Mouse (Mus musculus) gastrocnemius, postnatal 14 days (tissue): ENCODE results near the gene Hoxb5. TPM values are rescaled to one million over a fixed set of nuclear protein-coding genes. Genes with fewer than 3 reads are reported as not detected.

Source experiments
- DNase-seq: peaks from one replicate; pipeline ENCODE4 v3.0.0; 2021; ENCODE audit warnings: mixed read lengths
- intact Hi-C: fragments of 180-260 bp; cut with DNase I; formaldehyde crosslinking; loops from one replicate; pipeline ENCODE4 v1.15.1; 2025; ENCODE audit warnings: low total_unique reads
- total RNA-seq, 2 experiments: library from RNA; stranded (reverse); gene quantifications; 2 replicates each; pipeline ENCODE4 v1.2.3; 2021

Hoxb5 gene
- total RNA-seq, 2 experiments from 2014 or later, result 0.90 to 0.91 TPM

DNA sequence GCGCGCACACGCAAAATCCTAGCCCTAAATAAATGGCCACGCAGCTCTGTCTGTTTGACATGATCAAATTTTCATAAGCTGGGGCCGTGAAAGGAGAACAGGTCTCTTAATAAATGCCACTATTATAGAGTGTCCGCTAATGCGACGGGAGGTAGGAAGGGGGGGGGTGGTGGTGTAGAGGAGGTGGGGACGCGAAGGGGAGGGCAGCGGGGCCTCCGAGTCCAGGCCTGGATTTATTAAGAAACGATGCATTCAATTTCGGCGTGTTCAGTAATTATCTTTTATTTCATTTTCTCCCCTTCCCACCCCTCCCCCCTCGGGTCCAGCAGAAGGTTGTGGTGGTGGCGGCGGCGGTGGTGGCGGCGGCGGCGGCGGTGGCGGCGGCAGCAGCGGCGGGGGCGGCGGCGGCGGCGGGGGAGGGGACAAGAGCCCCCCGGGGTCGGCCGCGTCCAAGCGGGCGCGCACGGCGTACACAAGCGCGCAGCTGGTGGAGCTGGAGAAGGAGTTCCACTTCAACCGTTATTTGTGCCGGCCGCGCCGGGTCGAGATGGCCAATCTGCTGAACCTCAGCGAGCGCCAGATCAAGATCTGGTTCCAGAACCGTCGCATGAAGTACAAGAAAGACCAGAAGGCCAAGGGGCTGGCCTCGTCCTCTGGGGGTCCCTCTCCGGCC, 42.2 kb downstream of the Hoxb5 start:
- intact Hi-C loops, result no loop called here
- DNase-seq, result no peak

DNA sequence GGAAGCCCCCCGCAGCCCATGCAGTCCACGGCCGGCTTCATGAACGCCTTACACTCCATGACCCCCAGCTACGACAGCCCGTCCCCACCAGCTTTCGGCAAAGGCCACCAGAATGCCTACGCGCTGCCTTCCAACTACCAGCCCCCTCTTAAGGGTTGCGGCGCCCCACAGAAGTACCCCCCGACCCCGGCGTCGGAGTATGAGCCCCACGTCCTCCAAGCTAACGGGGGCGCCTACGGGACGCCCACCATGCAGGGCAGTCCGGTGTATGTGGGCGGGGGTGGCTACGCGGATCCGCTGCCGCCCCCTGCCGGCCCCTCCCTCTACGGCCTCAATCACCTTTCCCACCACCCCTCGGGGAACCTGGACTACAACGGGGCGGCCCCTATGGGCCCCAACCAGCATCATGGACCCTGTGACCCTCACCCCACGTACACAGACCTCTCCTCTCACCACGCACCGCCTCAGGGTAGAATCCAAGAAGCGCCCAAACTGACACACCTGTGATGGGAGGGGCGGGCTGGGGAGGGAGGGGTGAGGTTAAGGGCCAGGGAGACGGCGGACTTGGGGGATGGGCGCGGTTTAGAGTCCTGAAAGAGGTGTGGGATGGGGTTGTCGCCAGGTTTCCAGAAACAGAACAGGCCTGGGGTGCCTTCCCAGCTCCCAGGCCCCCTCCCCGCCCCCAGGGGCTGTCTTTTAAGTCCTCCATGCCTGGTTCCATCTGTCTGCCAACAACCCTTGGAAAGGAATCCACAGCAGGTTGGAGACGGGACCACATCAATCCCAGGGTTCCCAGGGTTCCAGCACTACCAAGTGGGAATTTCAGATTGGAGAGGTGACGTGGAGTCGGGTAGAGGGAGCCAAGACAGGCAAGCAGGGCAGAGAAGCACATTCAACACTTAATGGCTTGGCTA, 43.0 kb downstream of the Hoxb5 start:
- intact Hi-C loops, result no loop called here
- DNase-seq, result no peak

- DNase-seq, result no peak
- intact Hi-C loops, result no loop called here
Measured at GRCm38 (mm10) chr11:96346916-96347520, 43.9 kb downstream of the Hoxb5 start.

GRCm38 (mm10) chr11:96347717-96348116, 44.6 kb downstream of the Hoxb5 start:
- intact Hi-C loops, result no loop called here
- no peak for DNase-seq

GRCm38 (mm10) chr11:96348141-96348928, 45.2 kb downstream of the Hoxb5 start:
- intact Hi-C loops, result no loop called here
- no peak for DNase-seq

- intact Hi-C loops, result no loop called here
Measured at GRCm38 (mm10) chr11:96348988-96349387, 45.9 kb downstream of the Hoxb5 start.

DNA sequence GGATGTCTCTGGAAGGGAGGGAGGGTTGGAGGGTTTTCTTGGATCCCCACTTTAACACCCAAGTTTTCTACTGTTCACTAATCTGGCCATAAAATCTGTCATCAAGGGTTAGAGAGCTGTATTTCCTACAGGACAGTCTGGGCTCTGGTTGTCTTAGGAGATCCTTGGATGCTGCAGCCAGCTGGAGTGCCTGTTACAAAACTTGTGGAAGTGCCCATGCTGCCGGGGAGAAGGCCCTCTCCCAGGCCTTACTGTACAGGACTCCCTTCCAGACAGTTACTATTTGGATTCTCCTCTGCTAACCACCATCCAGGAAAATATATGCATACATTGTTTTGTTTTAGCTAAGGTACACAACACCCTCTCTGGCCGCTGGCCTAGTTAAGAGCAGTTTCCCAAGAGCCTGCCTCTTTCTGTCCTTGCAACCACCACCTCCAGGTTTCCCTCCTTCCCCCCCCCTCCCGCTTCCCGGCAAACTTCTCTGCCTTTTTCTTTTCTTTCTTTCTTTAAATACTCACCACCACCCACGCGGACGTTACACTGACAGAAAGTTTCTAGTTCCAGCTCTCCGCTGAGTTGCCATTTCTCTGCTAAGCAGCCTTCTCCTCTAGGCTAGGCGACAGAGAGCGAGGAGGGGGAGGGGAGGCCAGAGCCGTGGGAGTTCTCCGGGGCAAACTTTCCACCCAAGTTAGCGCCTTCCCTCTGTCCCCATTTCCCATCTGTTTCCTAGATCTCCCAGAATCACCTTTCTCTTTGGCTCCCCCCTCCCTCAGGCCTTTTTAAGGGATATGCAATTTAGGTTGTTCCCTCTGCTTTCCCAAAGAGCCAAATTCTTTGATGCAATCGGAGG, 46.6 kb downstream of the Hoxb5 start:
- intact Hi-C loops, result no loop called here
- no peak for DNase-seq

More at GRCm38 (mm10) chr11:96348988-96349387, 45.9 kb downstream of the Hoxb5 start:
- DNase-seq, result no peak

- intact Hi-C loops, result no loop called here
- DNase-seq, result no peak
Measured at GRCm38 (mm10) chr11:96350341-96350624, 47.1 kb downstream of the Hoxb5 start, which contains the start of gene Hoxb2. Gene Hoxb2, plus strand, starts transcription at chr11:96350525.

DNA sequence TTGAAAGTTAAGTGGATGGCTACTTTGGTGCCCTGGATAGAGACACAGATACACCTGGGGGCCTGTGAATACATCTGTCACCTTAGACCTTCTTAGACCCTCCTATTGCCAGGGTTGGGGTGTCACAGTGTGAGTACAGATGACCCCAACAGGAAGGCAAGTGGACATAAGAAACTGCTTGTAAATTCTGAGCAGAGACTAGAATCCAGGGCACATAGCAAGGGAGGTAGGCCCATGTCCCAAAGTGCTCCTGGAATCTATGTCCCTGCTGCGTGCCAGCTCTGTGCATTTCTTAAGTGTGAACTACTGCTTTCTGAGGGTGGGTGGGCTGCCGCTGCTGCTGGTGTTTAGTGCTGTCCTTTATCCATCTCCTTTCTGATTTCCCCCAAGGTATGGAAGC, 47.7 kb downstream of the Hoxb5 start:
- no peak for DNase-seq
- intact Hi-C loops, result no loop called here

GRCm38 (mm10) chr11:96351312-96351711, 48.2 kb downstream of the Hoxb5 start:
- no peak for DNase-seq
- intact Hi-C loops, result no loop called here

- intact Hi-C loops, result no loop called here
- DNase-seq, result no peak
Measured at GRCm38 (mm10) chr11:96351831-96352230, 48.7 kb downstream of the Hoxb5 start.

DNA sequence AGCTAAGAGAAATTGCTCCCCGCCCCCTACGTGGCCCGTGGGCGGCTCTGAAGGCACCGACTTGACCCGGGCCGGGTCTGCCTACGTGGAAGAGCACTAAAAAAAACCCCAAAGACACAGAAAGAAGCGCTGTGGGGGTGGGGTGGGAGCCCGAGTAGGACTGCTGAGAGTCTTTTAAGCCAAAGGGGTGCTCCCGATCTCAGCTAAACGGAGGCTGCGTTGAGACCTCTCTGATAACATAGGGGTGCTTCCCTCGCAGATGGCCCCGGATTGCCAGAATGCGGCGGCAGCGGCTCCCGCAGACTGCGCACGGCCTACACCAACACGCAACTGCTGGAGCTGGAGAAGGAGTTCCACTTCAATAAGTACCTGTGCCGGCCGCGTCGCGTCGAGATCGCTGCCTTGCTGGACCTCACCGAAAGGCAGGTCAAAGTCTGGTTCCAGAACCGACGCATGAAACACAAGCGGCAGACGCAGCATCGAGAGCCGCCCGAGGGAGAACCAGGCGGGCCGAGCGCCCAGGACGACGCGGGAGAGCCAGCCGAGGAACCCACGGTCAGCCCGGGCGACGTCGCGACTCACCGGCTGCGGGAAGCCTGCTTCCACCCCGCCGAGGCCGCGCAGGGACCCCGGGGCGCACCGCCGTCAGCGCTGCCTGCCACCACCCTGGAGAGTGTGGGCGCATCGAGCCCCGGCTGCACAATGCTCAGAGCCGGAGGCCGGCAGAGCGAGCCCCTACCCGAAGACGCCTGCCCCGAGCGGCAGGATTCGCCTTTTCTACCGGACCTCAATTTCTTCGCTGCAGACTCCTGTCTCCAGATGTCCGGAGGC, 49.8 kb downstream of the Hoxb5 start:
- DNase-seq, result no peak
- intact Hi-C loops, result no loop called here

DNA sequence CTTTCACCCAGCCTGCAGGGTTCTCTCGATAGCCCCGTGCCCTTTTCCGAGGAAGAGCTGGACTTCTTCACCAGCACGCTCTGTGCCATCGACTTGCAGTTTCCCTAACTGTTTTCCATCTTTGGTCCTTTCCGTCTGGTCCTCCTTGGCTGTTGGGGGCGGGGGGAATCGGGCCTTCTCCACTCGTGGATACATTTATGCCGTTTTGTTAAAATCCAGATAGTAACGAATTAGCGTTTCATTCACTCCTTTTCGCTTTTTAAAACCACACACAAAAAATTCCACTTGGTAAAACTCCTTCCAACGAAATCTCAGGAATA, 50.3 kb downstream of the Hoxb5 start:
- DNase-seq, result no peak
- intact Hi-C loops, result no loop called here

DNA sequence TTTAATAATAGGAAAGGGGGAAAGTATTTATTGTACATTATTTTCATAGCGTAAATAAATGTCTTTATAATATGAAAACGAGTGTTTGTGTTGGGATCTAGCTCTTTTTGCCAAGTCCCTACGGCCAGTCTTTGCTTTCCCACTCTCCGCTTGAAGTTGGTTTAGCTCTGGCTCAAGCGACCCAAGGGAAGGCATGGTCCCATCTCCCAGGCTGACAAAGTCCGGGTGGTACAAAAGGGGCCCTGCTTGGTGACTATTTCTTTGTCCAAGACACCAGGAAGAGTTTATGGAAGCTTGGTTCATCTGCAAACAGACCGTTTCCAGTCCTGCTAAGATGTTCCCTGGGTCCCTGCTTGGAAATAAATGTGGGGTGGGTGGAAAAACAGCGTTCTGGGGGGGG, 50.8 kb downstream of the Hoxb5 start:
- DNase-seq, result no peak
- intact Hi-C loops, result no loop called here

DNA sequence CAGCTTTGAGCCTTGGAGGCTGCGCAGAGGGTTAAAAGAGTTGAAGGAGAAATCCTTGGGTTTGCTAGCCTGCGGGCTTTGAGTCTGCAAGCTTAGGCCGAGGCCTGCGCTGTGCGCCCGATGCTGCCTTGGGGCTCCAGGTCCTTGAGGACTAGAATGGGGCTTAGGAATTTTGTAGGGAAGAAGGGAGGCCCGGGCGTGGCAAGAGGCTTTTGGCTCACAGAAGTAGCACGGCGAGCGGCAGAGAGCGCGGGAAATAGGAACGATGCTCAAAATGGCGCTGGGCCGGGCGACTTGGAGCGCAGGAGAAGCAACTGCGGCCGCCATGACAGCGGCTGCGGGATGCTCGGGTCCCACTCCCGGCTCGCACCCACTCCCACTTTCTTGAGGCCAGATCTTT, 51.2 kb downstream of the Hoxb5 start:
- no peak for DNase-seq
- intact Hi-C loops, result no loop called here

DNA sequence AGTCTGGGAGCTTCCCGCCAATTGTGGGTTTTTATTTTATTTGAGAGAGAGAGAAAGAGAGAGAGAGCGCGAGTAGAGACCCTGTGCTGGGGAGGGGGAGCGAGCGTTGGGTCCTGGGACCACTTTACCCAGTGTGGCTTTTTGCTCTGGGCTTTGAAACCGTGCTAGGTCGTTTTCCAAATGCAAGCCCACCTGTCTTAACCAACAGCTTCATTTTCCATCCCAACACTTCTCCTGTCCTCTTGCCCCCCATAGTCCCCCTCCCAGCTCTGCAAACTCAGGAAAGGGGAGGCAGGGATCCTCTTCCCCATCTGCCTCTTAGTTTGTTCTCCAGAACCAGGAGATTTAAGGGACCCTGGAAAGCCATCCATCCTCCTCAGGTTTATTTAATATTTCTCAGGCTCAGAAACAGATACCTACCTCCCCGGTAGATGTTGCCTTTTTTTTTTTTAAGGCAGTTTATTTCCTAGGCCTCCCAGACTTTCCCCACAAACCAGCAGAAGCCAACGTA, 51.7 kb downstream of the Hoxb5 start:
- DNase-seq, result no peak
- intact Hi-C loops, result no loop called here
